Mouse (Mus musculus) lung, postnatal 0 days (tissue): ENCODE data around the gene Arid5b.

Experiments
- CTCF ChIP-seq: IDR thresholded peaks from 2 replicates; pipeline ENCODE4 v1.5.1; 2016; ENCODE audit warnings: antibody characterized with exemption, mild to moderate bottlenecking
- EP300 ChIP-seq: IDR thresholded peaks from 2 replicates; pipeline ENCODE4 v1.6.1; 2016; ENCODE audit warnings: antibody characterized with exemption, mild to moderate bottlenecking, control low read depth

GRCm38 (mm10) chr10:68240804-68241485 is 37.6 kb downstream of the Arid5b start:
- TF ChIP-seq CTCF (no peak), EP300 (no peak)
